Mouse (Mus musculus) limb, embryonic 12.5 days (tissue): Measurements from ENCODE around the gene Prr19. TPM values are rescaled to one million over a fixed set of nuclear protein-coding genes. Genes with fewer than 3 reads are reported as not detected.

ENCODE experiments used
- ATAC-seq: fragments of 200-750 bp; cut with Nextera tagmentation; 2 replicates; pipeline ENCODE4 v1.8.0; 2017; ENCODE audit warnings: low read depth, moderate TSS enrichment; ENCODE audit not compliant: insufficient number of reproducible peaks, insufficient read depth, low FRiP score, low TSS enrichment
- H3K27ac ChIP-seq: fragments of 300-500 bp; sonication (generic); 2 replicates; pipeline ENCODE4 v1.5.1; 2016; ENCODE audit warnings: mild to moderate bottlenecking, moderate library complexity
- H3K27me3 ChIP-seq: fragments of 300-500 bp; sonication (generic); 2 replicates; pipeline ENCODE4 v1.6.1; 2016; ENCODE audit warnings: mild to moderate bottlenecking, moderate library complexity
- H3K36me3 ChIP-seq: fragments of 300-500 bp; sonication (generic); 2 replicates; pipeline ENCODE4 v1.6.1; 2016; ENCODE audit warnings: mild to moderate bottlenecking, moderate library complexity
- H3K4me1 ChIP-seq: fragments of 300-500 bp; sonication (generic); replicated peaks from 2 replicates; pipeline ENCODE4 v1.6.1; 2016
- H3K4me2 ChIP-seq: fragments of 300-500 bp; sonication (generic); 2 replicates; pipeline ENCODE4 v1.6.1; 2016; ENCODE audit warnings: mild to moderate bottlenecking, moderate library complexity
- H3K4me3 ChIP-seq: fragments of 300-500 bp; sonication (generic); replicated peaks from 2 replicates; pipeline ENCODE4 v1.5.1; 2016; ENCODE audit warnings: mild to moderate bottlenecking
- H3K9ac ChIP-seq: fragments of 300-500 bp; sonication (generic); replicated peaks from 2 replicates; pipeline ENCODE4 v1.6.1; 2016; ENCODE audit warnings: mild to moderate bottlenecking, moderate library complexity
- H3K9me3 ChIP-seq: fragments of 300-500 bp; sonication (generic); 2 replicates; pipeline ENCODE4 v1.6.1; 2016; ENCODE audit warnings: mild to moderate bottlenecking, moderate library complexity
- WGBS: fragments of 180-500 bp; shearing (Covaris S2); methylation state at CpG from one replicate; pipeline ENCODE4 v1.1.7; 2016; 5-methylcytosine and 5-hydroxymethylcytosine counted together
- polyA plus RNA-seq: library from polyadenylated mRNA; unstranded; fragments of >200 nt; fragmentation: Nextera tagmentation; extraction: Ambion mirVana; gene quantifications from 2 replicates; pipeline ENCODE4 v1.2.1, GENCODE M21; 2016

Prr19 gene
- polyA plus RNA-seq, 1 experiment from 2014 or later = 0.66 TPM

DNA sequence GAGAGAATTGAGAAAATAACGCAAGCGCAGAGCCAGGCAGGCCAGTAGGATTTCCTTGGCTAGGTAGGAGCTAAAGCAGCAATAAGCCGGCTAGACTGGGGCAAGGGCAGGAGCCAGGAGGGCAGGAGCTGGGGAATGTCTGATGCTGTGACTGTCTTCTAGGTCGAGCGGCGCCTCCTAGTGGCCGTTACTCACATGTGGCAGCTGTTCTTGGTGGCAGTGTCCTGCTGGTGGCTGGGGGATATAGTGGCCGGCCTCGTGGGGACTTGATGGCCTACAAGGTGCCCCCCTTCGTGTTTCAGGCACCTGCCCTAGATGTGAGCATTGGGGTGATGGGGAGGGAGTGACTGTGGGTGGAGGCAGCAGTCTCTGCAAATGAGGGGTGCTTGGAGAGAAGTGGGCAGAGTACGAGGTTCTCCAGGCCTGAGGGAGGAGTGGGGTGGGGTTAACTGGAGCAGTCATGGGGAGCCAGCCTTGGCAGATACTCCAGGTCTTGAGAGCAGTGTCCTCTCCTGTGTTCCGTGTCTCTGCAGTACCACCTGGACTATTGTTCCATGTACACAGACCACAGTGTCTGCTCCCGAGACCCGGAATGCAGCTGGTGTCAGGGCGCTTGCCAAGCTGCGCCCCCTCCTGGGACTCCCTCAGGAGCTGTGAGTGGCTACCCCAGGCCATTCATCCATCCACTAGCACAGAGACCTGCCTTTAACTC, 32.5 kb downstream of the Prr19 start:
- Histone ChIP-seq H3K36me3 (peaks cover 91% of the 10 kb centered on the region), H3K9ac (no peak overlapping the region), H3K4me2 (no peak overlapping the region), H3K27ac (no peak overlapping the region), H3K27me3 (no peaks in the 10 kb centered on the region), H3K4me1 (no peaks in the 10 kb centered on the region), H3K9me3 (0 out of 2 replicates have a peak, but pooled peaks cover 4% of the 10 kb centered on the region), H3K4me3 (no peak overlapping the region)
- ATAC-seq = peak; percentile 50
- 45% methylated on average over 16 of the region's 16 CpGs for WGBS

- no peak overlapping the region for H3K4me2 ChIP-seq
- H3K9me3 ChIP-seq = 0 out of 2 replicates have a peak, but pooled peaks cover 4% of the 10 kb centered on the region
- peaks cover 90% of the 10 kb centered on the region for H3K36me3 ChIP-seq
- ATAC-seq = no peak
- no peak overlapping the region for H3K27ac ChIP-seq
- H3K9ac ChIP-seq = no peak overlapping the region
- 90% methylated on average over 12 of the region's 12 CpGs for WGBS
- H3K27me3 ChIP-seq = no peaks in the 10 kb centered on the region
- no peaks in the 10 kb centered on the region for H3K4me1 ChIP-seq
- no peak overlapping the region for H3K4me3 ChIP-seq
Measured at GRCm38 (mm10) chr7:25334472-25334871, 33.3 kb downstream of the Prr19 start.

DNA sequence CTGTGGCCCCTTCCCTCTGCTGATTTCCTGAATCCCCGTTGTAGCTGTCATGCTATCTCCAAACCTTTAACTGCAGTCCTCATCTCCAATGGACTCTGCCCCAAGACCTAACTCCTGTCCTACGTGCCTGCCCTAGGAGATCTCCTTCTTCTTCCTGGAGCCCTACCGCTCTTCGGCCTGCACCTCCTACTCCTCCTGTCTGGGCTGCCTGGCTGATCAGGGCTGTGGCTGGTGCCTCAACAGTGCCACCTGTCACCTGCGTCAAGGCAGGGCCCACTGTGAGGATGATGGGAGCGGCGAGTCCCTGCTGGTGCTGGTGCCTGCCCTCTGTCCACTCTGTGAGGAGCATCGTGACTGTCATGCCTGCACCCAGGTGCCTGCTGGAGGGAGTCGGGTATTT, 38.1 kb downstream of the Prr19 start:
- Histone ChIP-seq H3K4me2 (no peak overlapping the region), H3K9me3 (0 out of 2 replicates have a peak, but pooled peaks cover 4% of the 10 kb centered on the region), H3K9ac (no peak overlapping the region), H3K36me3 (peaks cover 94% of the 10 kb centered on the region), H3K4me1 (no peaks in the 10 kb centered on the region), H3K27ac (no peak overlapping the region), H3K4me3 (no peak overlapping the region), H3K27me3 (no peaks in the 10 kb centered on the region)
- WGBS = 91% methylated on average over 9 of the region's 9 CpGs
- no peak for ATAC-seq

DNA sequence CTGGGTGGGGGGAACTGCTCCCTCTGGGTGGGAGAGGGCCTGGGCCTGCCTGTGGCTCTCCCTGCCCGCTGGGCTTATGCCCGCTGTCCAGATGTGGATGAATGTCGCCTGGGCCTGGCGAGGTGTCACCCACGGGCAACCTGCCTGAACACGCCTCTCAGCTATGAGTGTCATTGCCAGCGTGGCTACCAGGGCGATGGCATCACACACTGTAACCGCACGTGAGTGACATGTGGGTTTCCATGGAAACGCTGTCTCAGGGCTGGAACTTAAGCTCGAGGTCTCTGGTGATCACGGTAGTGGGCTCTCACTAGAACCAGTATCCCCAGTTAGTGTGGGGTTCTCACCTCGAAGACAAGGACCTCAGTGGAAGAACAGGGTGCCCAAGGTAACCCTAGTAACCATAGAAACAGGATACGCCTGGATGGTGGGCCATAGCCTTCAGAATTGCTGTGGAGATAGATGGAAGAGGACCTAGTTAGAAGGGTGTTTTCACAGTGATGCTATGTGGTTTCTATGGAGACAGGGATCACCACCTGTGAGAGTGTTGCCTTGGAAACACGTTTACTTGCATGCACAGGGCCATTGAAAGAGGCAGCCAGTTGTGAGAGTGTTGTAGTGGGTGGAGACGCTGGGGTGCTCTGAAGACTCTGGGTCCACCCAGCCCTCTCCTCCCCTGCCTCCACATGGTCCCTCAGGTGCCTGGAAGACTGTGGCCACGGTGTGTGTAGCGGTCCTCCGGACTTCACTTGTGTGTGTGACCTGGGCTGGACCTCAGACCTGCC, 40.0 kb downstream of the Prr19 start:
- H3K9ac ChIP-seq = no peak overlapping the region
- H3K4me3 ChIP-seq = no peak overlapping the region
- no peaks in the 10 kb centered on the region for H3K4me1 ChIP-seq
- no peaks in the 10 kb centered on the region for H3K27me3 ChIP-seq
- H3K36me3 ChIP-seq = peaks cover 93% of the 10 kb centered on the region
- no peak overlapping the region for H3K27ac ChIP-seq
- 0 out of 2 replicates have a peak, but pooled peaks cover 4% of the 10 kb centered on the region for H3K9me3 ChIP-seq
- WGBS = 82% methylated on average over 20 of the region's 20 CpGs
- H3K4me2 ChIP-seq = no peak overlapping the region
- no peak for ATAC-seq

DNA sequence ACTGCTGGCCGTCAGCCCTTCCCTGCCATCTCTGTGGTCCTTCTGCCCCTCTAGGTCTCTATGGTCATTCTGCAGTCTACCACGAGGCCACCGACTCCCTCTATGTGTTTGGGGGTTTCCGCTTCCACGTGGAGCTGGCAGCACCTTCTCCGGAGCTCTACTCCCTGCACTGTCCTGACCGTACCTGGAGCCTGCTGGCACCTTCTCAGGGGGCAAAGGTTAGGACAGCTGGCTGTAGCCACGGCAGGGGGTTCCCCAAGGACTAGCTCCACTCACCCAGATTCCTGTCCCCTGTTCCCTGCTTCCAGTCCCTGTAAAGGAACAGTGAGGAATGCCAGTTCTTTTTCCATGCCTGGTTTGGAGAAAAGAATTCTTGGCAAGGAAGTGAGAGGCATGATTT, 47.6 kb downstream of the Prr19 start:
- Histone ChIP-seq H3K9me3 (peaks cover 19% of the 10 kb centered on the region), H3K4me1 (no peaks in the 10 kb centered on the region), H3K4me2 (no peak overlapping the region), H3K9ac (no peak overlapping the region), H3K4me3 (no peak overlapping the region), H3K36me3 (peaks cover 98% of the 10 kb centered on the region), H3K27ac (no peak overlapping the region), H3K27me3 (no peaks in the 10 kb centered on the region)
- no peak for ATAC-seq
- 86% methylated on average over 8 of the region's 8 CpGs for WGBS

Other genes starting within 250 kb of the Prr19 start
- gene Grik5, start 229.1 kb upstream of the Prr19 start, polyA plus RNA-seq = 12.4 and 15.0 TPM in 2 replicates
- 39.5 and 40.9 TPM in 2 replicates for gene Zfp574, start 228.8 kb upstream of the Prr19 start, polyA plus RNA-seq
- gene Pou2f2, start 121.7 kb upstream of the Prr19 start, polyA plus RNA-seq = 2.7 and 2.9 TPM in 2 replicates
- 12.2 and 13.6 TPM in 2 replicates for gene Dedd2, start 80.8 kb upstream of the Prr19 start, polyA plus RNA-seq
- 3.1 and 3.4 TPM in 2 replicates for gene Zfp526, start 80.0 kb upstream of the Prr19 start, polyA plus RNA-seq
- gene Gsk3a, start 63.6 kb upstream of the Prr19 start, polyA plus RNA-seq = 16.9 and 19.4 TPM in 2 replicates
- 22.3 and 24.3 TPM in 2 replicates for gene Erf, start 50.6 kb upstream of the Prr19 start, polyA plus RNA-seq
- 34.9 and 38.7 TPM in 2 replicates for gene Cic, start 33.7 kb upstream of the Prr19 start, polyA plus RNA-seq
- 288 and 295 TPM in 2 replicates for gene Pafah1b3, start 3.4 kb upstream of the Prr19 start, polyA plus RNA-seq
- 1.1 and 1.3 TPM in 2 replicates for gene Tmem145, start 4.7 kb downstream of the Prr19 start, polyA plus RNA-seq
- gene Megf8, start 15.8 kb downstream of the Prr19 start, polyA plus RNA-seq = 21.6 and 21.7 TPM in 2 replicates
- gene Cnfn, start 68.3 kb downstream of the Prr19 start, polyA plus RNA-seq = not detected in 2 replicates
- 11.9 and 12.1 TPM in 2 replicates for gene Lipe, start 97.3 kb downstream of the Prr19 start, polyA plus RNA-seq
- 0.29 and 0.58 TPM in 2 replicates for gene Cxcl17, start 111.5 kb downstream of the Prr19 start, polyA plus RNA-seq
- gene Ceacam1, start 176.2 kb downstream of the Prr19 start, polyA plus RNA-seq = 0.79 TPM in 2 replicates
- 0.09 and 0.34 TPM in 2 replicates for gene Ceacam2, start 238.4 kb downstream of the Prr19 start, polyA plus RNA-seq